Mouse (Mus musculus): Measurements from ENCODE around the gene Fmo2. TPM values are rescaled to one million over a fixed set of nuclear protein-coding genes. Genes with fewer than 3 reads are reported as not detected.

Fmo2 gene
- total and polyA plus RNA-seq, 3 experiments: not detected

GRCm38 (mm10) chr1:162932386-162932785 lies 33.9 kb upstream of the Fmo2 start:
- Histone ChIP-seq H3K27me3 (ENCODE audit: control insufficient read depth in 1 of 2, insufficient read depth in 2 of 2, low read length in 2 of 2) (no peaks in the 10 kb centered on the region), H3K9ac (ENCODE audit: control insufficient read depth, low read depth, low read length, poor library complexity, severe bottlenecking) (no peak overlapping the region), H3K9me3 (replicated peaks; ENCODE audit: insufficient read depth, low read length) (no peaks in the 10 kb centered on the region), H3K4me3 (ENCODE audit: control insufficient read depth in 1 of 2, insufficient read depth in 1 of 2, low read depth in 2 of 2, low read length in 2 of 2) (no peak overlapping the region), H3K27ac (ENCODE audit: control insufficient read depth, low read depth, low read length) (no peak overlapping the region), H3K36me3 (ENCODE audit: control insufficient read depth in 1 of 2, insufficient read depth in 2 of 2, low read length in 2 of 2) (no peaks in the 10 kb centered on the region), H3K4me1 (ENCODE audit: control insufficient read depth in 1 of 2, insufficient read depth in 2 of 2, low read length in 2 of 2) (no peaks in the 10 kb centered on the region), H3K79me2 (ENCODE audit: control insufficient read depth, insufficient read depth, low read length, poor library complexity) (no peaks in the 10 kb centered on the region)
- no peak for TF ChIP-seq GATA1 (IDR thresholded peaks at IDR 0.05; ENCODE audit: low read depth, low read length)
- TF ChIP-seq MYB (IDR thresholded peaks at IDR 0.05; ENCODE audit: low read depth, low read length): no peak
- TF ChIP-seq BHLHE40 (IDR thresholded peaks at IDR 0.05; ENCODE audit: borderline replicate concordance, low read depth, low read length): no peak
- no peak for TF ChIP-seq MXI1 (IDR thresholded peaks at IDR 0.05; ENCODE audit: low read depth, low read length)
- no peak for TF ChIP-seq CHD2 (IDR thresholded peaks at IDR 0.05; ENCODE audit: low read length)
- TF ChIP-seq MYC (IDR thresholded peaks at IDR 0.05; ENCODE audit: low read depth, low read length): no peak
- TF ChIP-seq CTCF (IDR thresholded peaks at IDR 0.05 in 2 of 3, conservative IDR thresholded peaks at IDR 0.05 in 1 of 3; ENCODE audit: control insufficient read depth in 1 of 3, insufficient read depth in 1 of 3, low read depth in 2 of 3, low read length in 3 of 3, poor library complexity in 1 of 3, severe bottlenecking in 1 of 3): no peak
- no peak for TF ChIP-seq GABPA (IDR thresholded peaks at IDR 0.05; ENCODE audit: low read depth, low read length)
- TF ChIP-seq ZMIZ1 (IDR thresholded peaks at IDR 0.05; ENCODE audit: low read depth, low read length): no peak
- TF ChIP-seq USF1 (IDR thresholded peaks at IDR 0.05; ENCODE audit: low read depth, low read length): no peak
- DNase-seq (ENCODE audit: low read depth, low spot score): no peak

- no peaks in the 10 kb centered on the region for H3K27me3 ChIP-seq (ENCODE audit: control insufficient read depth in 1 of 2, insufficient read depth in 2 of 2, low read length in 2 of 2)
- H3K9ac ChIP-seq (ENCODE audit: control insufficient read depth, low read depth, low read length, poor library complexity, severe bottlenecking): no peak overlapping the region
- no peak for DNase-seq (ENCODE audit: low read depth, low spot score)
- no peak overlapping the region for H3K27ac ChIP-seq (ENCODE audit: control insufficient read depth, low read depth, low read length)
- H3K79me2 ChIP-seq (ENCODE audit: control insufficient read depth, insufficient read depth, low read length, poor library complexity): no peaks in the 10 kb centered on the region
- H3K4me3 ChIP-seq (ENCODE audit: control insufficient read depth in 1 of 2, insufficient read depth in 1 of 2, low read depth in 2 of 2, low read length in 2 of 2): no peak overlapping the region
- H3K36me3 ChIP-seq (ENCODE audit: control insufficient read depth in 1 of 2, insufficient read depth in 2 of 2, low read length in 2 of 2): no peaks in the 10 kb centered on the region
- H3K9me3 ChIP-seq (replicated peaks; ENCODE audit: insufficient read depth, low read length): no peaks in the 10 kb centered on the region
- H3K4me1 ChIP-seq (ENCODE audit: control insufficient read depth in 1 of 2, insufficient read depth in 2 of 2, low read length in 2 of 2): no peaks in the 10 kb centered on the region
- TF ChIP-seq USF2 (IDR thresholded peaks at IDR 0.05; ENCODE audit: borderline replicate concordance in 1 of 2, insufficient read depth in 1 of 2, low read depth in 1 of 2, low read length in 2 of 2): no peak
These were observed 33.4 kb upstream of the Fmo2 start for GRCm38 (mm10) chr1:162931880-162932279.

- Histone ChIP-seq H3K9ac (ENCODE audit: control insufficient read depth, low read depth, low read length, poor library complexity, severe bottlenecking) (no peak overlapping the region), H3K27me3 (ENCODE audit: control insufficient read depth in 1 of 2, insufficient read depth in 2 of 2, low read length in 2 of 2) (no peaks in the 10 kb centered on the region), H3K4me3 (ENCODE audit: control insufficient read depth in 1 of 2, insufficient read depth in 1 of 2, low read depth in 2 of 2, low read length in 2 of 2) (no peak overlapping the region), H3K9me3 (replicated peaks; ENCODE audit: insufficient read depth, low read length) (no peaks in the 10 kb centered on the region), H3K4me1 (ENCODE audit: control insufficient read depth in 1 of 2, insufficient read depth in 2 of 2, low read length in 2 of 2) (no peaks in the 10 kb centered on the region), H3K27ac (ENCODE audit: control insufficient read depth, low read depth, low read length) (no peak overlapping the region), H3K79me2 (ENCODE audit: control insufficient read depth, insufficient read depth, low read length, poor library complexity) (no peaks in the 10 kb centered on the region), H3K36me3 (ENCODE audit: control insufficient read depth in 1 of 2, insufficient read depth in 2 of 2, low read length in 2 of 2) (no peaks in the 10 kb centered on the region)
- TF ChIP-seq ZC3H11A (IDR thresholded peaks at IDR 0.05; ENCODE audit: low read depth, low read length) (no peak), SIN3A (IDR thresholded peaks at IDR 0.05; ENCODE audit: low read length) (no peak), ZKSCAN1 (IDR thresholded peaks at IDR 0.05; ENCODE audit: low read depth, low read length) (no peak), CTCF (IDR thresholded peaks at IDR 0.05 in 2 of 3, conservative IDR thresholded peaks at IDR 0.05 in 1 of 3; ENCODE audit: control insufficient read depth in 1 of 3, insufficient read depth in 1 of 3, low read depth in 2 of 3, low read length in 3 of 3, poor library complexity in 1 of 3, severe bottlenecking in 1 of 3) (no peak), ZMIZ1 (IDR thresholded peaks at IDR 0.05; ENCODE audit: low read depth, low read length) (no peak), BHLHE40 (IDR thresholded peaks at IDR 0.05; ENCODE audit: borderline replicate concordance, low read depth, low read length) (no peak), GATA1 (IDR thresholded peaks at IDR 0.05; ENCODE audit: low read depth, low read length) (no peak), KAT2A (conservative IDR thresholded peaks at IDR 0.05; ENCODE audit: low read depth, low read length) (no peak), MAZ (IDR thresholded peaks at IDR 0.05; ENCODE audit: low read depth, low read length) (no peak), TAL1 (IDR thresholded peaks at IDR 0.05; ENCODE audit: low read length) (no peak), USF2 (IDR thresholded peaks at IDR 0.05; ENCODE audit: borderline replicate concordance in 1 of 2, insufficient read depth in 1 of 2, low read depth in 1 of 2, low read length in 2 of 2) (no peak), HCFC1 (IDR thresholded peaks at IDR 0.05; ENCODE audit: low read depth, low read length) (no peak)
- no peak for DNase-seq (ENCODE audit: low read depth, low spot score)
These were observed 32.9 kb upstream of the Fmo2 start for GRCm38 (mm10) chr1:162931310-162931875.

Measured in MEL (cell line).